Mouse (Mus musculus) megakaryocyte, embryonic 14.5 days (primary cell): ENCODE data around the gene Dgat2.

Source experiments
- FLI1 ChIP-seq: IDR thresholded peaks from 2 replicates; pipeline ENCODE4 v1.6.1; 2012; ENCODE audit warnings: low read length, inconsistent platforms, mixed read lengths
- GATA1 ChIP-seq: IDR thresholded peaks from 3 replicates; pipeline ENCODE4 v1.6.1; 2012; ENCODE audit warnings: mixed read lengths, low read length, inconsistent platforms, borderline replicate concordance

DNA sequence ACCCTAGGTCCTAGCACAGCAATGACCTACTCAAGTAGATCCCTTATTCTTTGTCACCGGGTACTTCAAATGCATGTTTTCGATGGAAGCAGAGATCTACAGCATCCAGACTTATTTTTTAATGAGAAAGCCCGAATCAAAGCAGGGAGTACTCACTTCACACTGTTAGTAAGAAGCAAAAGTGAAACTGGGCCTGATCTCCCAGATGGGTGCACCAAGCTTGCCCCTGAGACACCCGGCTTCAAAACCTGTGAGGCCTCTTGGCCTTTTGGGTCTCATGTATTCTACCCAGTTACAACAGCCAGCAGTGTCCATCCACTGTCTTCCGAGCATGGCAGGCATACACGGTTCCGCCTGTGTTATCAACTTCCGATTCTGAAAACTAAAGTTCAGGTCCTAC, 53.6 kb downstream of the Dgat2 start:
- TF ChIP-seq GATA1 (no peak), FLI1 (no peak)
